Mouse (Mus musculus) brown adipose tissue, adult 24 weeks (tissue): Measurements from ENCODE around the gene D930020B18Rik. TPM values are rescaled to one million over a fixed set of nuclear protein-coding genes. Genes with fewer than 3 reads are reported as not detected.
A peak's percentile ranks its signal among the peaks of the same experiment; 100 is the strongest.

ENCODE experiments used
- H3K27ac ChIP-seq: fragments of 200-500 bp; replicated peaks from 2 replicates; pipeline ENCODE4 v1.5.1; 2012; ENCODE audit warnings: low read depth, mild to moderate bottlenecking, low read length
- H3K4me1 ChIP-seq: fragments of 200-500 bp; 2 replicates; pipeline ENCODE4 v1.6.1; 2012; ENCODE audit warnings: low read length, mixed read lengths; ENCODE audit not compliant: control insufficient read depth, insufficient read depth, insufficient read length
- H3K4me3 ChIP-seq: fragments of 200-500 bp; 2 replicates; pipeline ENCODE4 v1.5.1; 2012; ENCODE audit warnings: low read depth, mild to moderate bottlenecking, low read length, moderate library complexity; ENCODE audit not compliant: insufficient read depth
- polyA plus RNA-seq: library from polyadenylated mRNA; stranded (reverse); fragments of >200 nt; gene quantifications from 2 replicates; pipeline ENCODE4 v1.2.4, GENCODE M21; 2012; ENCODE audit not compliant: missing spikeins, insufficient read depth, insufficient read length

D930020B18Rik gene
- polyA plus RNA-seq, 1 experiment, result not detected

DNA sequence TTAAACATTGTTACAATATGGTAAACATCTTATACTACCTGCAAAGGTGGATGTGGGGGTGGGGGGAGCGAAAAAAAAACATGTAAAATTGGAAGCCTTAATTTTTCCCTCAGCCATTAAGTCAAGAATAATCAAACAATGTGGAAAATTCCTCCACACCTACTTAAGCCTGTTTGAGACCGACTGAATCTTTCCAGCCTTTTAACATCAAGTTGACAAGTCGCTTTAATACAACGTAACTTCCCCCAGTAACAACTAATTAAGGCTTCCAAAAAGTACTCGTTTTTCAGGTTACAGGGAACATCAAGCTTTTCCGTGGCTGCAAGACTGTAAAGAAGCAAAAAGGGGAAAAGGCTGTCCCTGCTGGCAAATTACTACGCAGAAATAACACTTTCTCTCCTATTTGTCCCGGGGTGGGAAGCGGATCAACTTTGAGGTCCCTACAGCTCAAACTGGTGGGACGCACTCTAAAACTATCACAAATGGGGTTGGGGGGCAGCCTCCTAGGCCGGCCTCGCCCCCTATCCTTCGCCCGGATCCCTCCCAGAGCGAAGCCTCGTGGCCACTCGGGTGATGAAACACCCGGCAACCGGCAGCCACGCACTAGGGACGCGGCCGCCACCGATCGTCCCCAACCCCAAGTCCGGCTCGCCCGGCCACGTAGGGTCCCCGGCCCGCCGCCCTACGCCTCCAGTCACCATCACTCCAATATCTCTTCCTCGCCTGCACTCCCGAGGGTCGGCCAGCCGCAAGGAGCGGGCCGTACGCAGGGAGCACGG is 15.8 kb upstream of the D930020B18Rik start:
- Histone ChIP-seq H3K4me3 (peak overlapping the region; percentile 70), H3K4me1 (peaks cover 4% of the 10 kb centered on the region; the same call in 1 of the 2 replicates), H3K27ac (peak overlapping the region; percentile 70)

- peaks cover 4% of the 10 kb centered on the region; the same call in 1 of the 2 replicates for H3K4me1 ChIP-seq
- peak within 1 kb of the TSS; percentile 70 for H3K4me3 ChIP-seq
- H3K27ac ChIP-seq, result peak within 1 kb of the TSS; percentile 70
Observed at GRCm38 (mm10) chr10:121626186-121626882, 15.1 kb upstream of the D930020B18Rik start, which contains the start of gene Xpot. Gene Xpot (minus strand): TSS chr10:121626332.

DNA sequence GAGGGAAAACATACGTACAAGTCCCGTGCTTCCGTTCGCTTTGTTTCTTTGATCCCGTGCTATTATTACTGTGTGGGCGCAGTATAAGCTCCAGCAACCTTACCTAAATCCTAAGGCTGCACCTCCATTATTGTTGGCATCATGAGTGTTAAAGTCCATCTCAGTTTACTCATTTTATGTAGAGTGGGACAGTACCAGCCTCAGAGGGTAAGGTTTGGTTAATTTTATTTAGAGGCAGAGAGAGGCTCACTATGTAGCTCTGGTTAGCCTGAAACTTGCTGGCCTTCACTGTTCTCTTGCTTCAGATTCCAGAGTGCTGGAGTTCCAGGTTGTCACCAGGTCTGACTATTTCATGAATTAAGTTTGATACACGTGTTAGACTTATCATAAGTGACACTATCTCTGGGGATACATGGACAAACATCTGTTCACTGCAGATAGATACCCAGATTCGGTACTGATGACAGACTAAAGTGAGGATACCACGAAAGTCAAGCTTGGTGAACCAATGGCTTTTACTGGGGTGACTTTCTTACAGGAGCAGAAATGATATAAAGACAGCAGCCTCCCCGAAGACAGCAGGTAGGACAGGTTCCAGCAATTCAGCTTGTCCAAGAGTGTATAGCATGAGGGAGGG is 14.1 kb upstream of the D930020B18Rik start:
- Histone ChIP-seq H3K4me3 (no peak overlapping the region), H3K4me1 (peaks cover 4% of the 10 kb centered on the region; the same call in 1 of the 2 replicates), H3K27ac (no peak overlapping the region)

DNA sequence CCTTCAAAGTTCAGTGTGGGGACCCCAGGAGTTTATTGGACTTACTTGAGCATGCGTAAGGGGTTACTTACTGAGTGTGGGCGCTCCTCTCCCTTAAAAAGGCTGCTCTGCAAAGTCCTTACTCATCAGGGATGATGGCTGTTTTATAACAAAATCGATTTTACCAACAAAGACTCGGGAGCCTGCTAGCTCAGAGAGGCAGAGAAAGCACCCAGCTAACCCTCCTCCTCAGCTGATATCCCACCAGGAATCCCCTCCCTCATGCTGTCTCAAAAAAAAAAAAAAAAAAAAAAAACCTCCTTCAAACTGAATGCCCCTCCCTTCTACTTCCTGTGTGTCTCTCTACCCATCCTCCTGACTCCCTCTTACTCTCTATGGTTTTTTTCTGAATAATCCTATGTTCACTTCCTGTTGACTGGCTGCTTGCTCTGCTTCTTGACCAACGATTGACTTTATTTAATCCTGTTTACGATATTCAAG is 12.8 kb upstream of the D930020B18Rik start:
- no peak overlapping the region for H3K4me3 ChIP-seq
- H3K27ac ChIP-seq, result no peak overlapping the region
- H3K4me1 ChIP-seq, result peaks cover 4% of the 10 kb centered on the region; the same call in 1 of the 2 replicates

DNA sequence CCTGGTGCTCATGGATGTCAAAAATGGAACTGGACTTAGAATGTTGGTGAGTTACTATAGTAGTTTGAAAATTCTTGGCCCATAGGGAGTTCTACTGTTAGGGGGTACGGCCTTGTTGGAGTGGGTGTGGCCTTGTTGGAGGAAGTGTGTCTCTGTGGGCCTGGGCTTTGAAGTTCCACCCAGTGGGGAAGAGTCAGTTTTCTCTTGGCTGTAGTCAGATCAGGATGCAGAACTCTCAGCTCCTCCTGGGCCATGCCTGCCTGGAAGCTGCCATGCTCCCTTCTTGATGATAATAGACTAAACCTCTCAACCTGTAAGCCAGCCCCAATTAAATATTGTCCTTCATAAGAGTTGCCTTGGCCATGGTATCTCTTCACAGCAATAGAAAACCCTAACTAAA is 7.2 kb upstream of the D930020B18Rik start:
- Histone ChIP-seq H3K27ac (no peak overlapping the region), H3K4me1 (no peaks in the 10 kb centered on the region), H3K4me3 (no peak overlapping the region)

DNA sequence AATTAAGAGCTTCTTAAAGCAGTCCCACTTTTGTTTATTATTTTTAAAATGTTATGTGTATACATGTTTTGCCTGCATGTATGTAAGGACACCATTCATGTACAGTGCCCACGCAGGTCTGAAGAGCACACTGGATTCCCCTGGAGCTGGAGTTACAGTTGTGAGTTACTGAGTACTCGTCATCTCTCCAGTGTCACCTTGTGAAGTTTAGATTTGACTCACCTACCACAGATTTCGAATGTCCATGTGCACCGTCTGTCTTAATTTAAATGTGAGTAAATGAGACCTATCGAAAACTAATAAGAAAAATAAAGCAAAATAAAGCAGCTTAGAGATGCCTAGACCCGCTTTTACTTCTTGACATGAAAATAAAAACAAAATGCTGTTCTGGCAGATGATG is 5.1 kb upstream of the D930020B18Rik start:
- H3K4me1 ChIP-seq, result no peaks in the 10 kb centered on the region
- no peak overlapping the region for H3K4me3 ChIP-seq
- no peak overlapping the region for H3K27ac ChIP-seq

- H3K4me1 ChIP-seq, result peaks cover 2% of the 10 kb centered on the region; the same call in 1 of the 2 replicates
- no peak overlapping the region for H3K27ac ChIP-seq
- no peak overlapping the region for H3K4me3 ChIP-seq
Observed at GRCm38 (mm10) chr10:121639573-121639972, 1.8 kb upstream of the D930020B18Rik start.

GRCm38 (mm10) chr10:121640150-121640930 is 1.0 kb upstream of the D930020B18Rik start:
- H3K4me1 ChIP-seq, result peaks cover 2% of the 10 kb centered on the region; the same call in 1 of the 2 replicates
- no peak overlapping the region for H3K4me3 ChIP-seq
- no peak overlapping the region for H3K27ac ChIP-seq

DNA sequence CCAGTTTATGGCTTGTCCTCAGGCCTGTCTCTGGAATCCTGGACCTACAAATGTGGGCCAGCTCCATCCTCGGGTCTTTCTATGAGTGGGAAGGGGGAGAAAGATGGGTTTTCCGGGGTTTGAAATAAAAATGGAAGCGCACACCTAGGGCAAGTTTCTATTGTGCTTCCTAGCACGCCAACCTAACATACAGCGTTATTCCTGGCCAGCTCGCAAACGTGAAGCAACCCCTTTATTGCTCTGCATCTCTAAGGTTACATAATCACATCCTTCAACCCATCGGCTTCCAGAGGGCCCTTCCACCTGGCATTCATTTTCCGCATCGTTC is 480 bp upstream of the D930020B18Rik start:
- H3K27ac ChIP-seq, result no peak overlapping the region
- H3K4me3 ChIP-seq, result peak overlapping the region; percentile 46

DNA sequence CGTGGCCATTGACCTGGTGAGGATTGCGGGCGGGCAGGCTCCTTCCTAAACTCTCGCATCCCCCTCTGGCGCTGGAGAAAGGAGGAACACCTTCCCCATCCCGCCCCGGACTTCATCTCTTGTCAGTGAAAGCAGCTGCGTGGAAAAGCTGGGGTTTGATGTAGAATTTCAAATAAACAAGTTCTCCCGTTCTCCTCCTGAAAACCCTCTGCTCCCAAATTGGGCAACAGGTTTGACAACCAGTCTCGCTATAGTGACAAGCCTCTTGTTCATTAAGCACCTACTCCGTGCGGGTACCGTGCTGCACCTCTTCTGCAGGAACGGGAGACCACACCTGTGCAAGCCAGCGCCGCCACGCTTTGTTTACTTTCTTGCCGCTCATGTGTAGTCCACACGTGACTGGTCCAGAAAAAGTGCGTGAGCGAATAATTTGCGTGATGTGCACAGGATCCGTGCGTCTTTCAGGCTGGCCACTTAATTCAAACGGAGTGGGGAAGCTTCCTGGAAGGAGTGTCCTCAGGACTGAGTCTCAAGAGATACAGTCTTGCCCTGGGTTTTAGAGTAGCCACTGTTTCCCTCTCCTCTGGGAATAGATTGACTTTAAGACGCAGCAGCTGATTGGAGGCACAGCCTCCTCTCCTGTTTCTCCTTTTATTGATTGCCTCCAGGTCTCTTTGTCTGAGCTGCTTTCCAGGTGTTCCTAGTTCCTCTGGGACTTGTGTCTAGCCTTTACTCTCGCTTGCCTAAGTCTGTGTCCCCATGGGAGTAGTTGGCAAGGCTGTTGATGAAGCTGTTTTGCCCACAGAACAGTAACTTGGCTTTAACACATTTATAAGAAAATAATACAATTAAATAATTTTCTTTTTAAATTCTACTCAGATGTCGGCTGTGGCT is 913 bp downstream of the D930020B18Rik start:
- Histone ChIP-seq H3K27ac (no peak overlapping the region), H3K4me1 (peaks cover 2% of the 10 kb centered on the region; the same call in 1 of the 2 replicates), H3K4me3 (peak overlapping the region; percentile 46)

More for the DNA sequence above, 480 bp upstream of the D930020B18Rik start:
- peaks cover 2% of the 10 kb centered on the region; the same call in 1 of the 2 replicates for H3K4me1 ChIP-seq

DNA sequence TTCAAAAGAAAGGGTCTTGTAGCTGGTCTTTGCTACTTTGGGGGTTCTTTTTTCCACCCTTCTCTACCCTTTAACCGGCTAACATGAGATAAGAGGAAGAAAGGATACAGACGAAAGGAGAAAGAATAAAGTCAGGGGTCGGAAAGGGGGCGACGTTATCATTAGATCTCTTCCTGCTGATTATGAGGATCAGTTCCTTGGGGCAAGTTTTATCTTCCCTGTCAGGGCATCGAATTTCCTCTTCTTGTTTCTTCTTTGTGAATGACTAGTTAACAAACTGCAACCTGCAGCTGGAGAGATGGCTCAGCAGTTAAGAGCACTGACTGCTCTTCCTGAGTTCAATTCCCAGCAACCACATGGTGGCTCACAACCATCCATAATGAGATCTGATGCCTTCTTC is 4.9 kb downstream of the D930020B18Rik start:
- H3K4me3 ChIP-seq, result no peak overlapping the region
- no peak overlapping the region for H3K27ac ChIP-seq
- H3K4me1 ChIP-seq, result peaks cover 2% of the 10 kb centered on the region; the same call in 1 of the 2 replicates

- H3K4me1 ChIP-seq, result no peaks in the 10 kb centered on the region
- H3K4me3 ChIP-seq, result no peak overlapping the region
- H3K27ac ChIP-seq, result no peak overlapping the region
Observed at GRCm38 (mm10) chr10:121653079-121653478, 11.7 kb downstream of the D930020B18Rik start.

DNA sequence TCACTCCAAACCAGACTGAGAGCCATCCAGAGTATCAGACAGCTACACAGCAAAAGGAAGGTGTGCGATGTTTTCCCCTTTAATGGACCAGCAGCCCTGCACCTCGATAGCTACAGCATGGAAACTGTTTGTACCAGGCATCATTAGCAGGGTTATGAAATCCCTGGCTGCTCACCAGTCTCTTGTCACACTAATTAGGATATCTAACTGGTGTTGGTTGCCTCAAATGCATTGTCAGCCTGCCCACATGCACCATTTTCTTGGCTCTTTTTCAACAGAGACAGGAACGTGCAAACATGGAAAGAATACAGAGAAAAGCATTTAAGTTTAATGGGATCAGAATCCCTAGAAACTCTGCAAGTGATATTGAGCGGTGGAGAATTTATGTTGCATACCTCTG is 14.5 kb downstream of the D930020B18Rik start:
- Histone ChIP-seq H3K4me3 (no peak overlapping the region), H3K27ac (no peak overlapping the region), H3K4me1 (no peaks in the 10 kb centered on the region)

- no peaks in the 10 kb centered on the region for H3K4me1 ChIP-seq
- H3K4me3 ChIP-seq, result no peak overlapping the region
- H3K27ac ChIP-seq, result no peak overlapping the region
Observed at GRCm38 (mm10) chr10:121662711-121663110, 21.3 kb downstream of the D930020B18Rik start.
